Mouse (Mus musculus) liver, embryonic 14.5 days (tissue): ENCODE results near the gene Akap5. TPM values are rescaled to one million over a fixed set of nuclear protein-coding genes. Genes with fewer than 3 reads are reported as not detected.
A peak's percentile ranks its signal among the peaks of the same experiment; 100 is the strongest.

Source experiments
- ATAC-seq: fragments of 200-750 bp; cut with Nextera tagmentation; 2 replicates; pipeline ENCODE4 v1.8.0; 2017; ENCODE audit warnings: moderate number of reproducible peaks, mild to moderate bottlenecking, moderate library complexity; ENCODE audit not compliant: insufficient read depth
- DNase-seq, 3 experiments: peaks; one replicate each; pipeline ENCODE4 v3.0.0-alpha.2; 2012 to 2013; ENCODE audit warnings: low read depth in 3 of 3, low spot score in 3 of 3
- H3K27ac ChIP-seq: fragments of 300-500 bp; sonication (generic); 2 replicates; pipeline ENCODE4 v1.5.1; 2014; ENCODE audit warnings: moderate library complexity, mild to moderate bottlenecking, control low read depth, inconsistent platforms
- H3K27me3 ChIP-seq: fragments of 300-500 bp; sonication (generic); 2 replicates; pipeline ENCODE4 v1.6.1; 2014; ENCODE audit warnings: mild to moderate bottlenecking, low read length, moderate library complexity; ENCODE audit not compliant: control insufficient read depth, insufficient read depth
- H3K36me3 ChIP-seq: fragments of 300-500 bp; sonication (generic); replicated peaks from 2 replicates; pipeline ENCODE4 v1.6.1; 2014; ENCODE audit warnings: low read depth; ENCODE audit not compliant: control insufficient read depth, insufficient read depth
- H3K4me1 ChIP-seq, 2 experiments: fragments of 200-500 bp in 1 of 2; fragments of 300-500 bp in 1 of 2; sonication (generic) in 1 of 2; replicated peaks; 2 replicates each; pipeline ENCODE4 v1.6.1; 2012 to 2014; ENCODE audit warnings: antibody characterized with exemption in 1 of 2, inconsistent platforms in 1 of 2, low read length in 1 of 2; ENCODE audit not compliant: control insufficient read depth in 2 of 2, insufficient read depth in 2 of 2
- H3K4me2 ChIP-seq: fragments of 300-500 bp; sonication (generic); 2 replicates; pipeline ENCODE4 v1.6.1; 2014; ENCODE audit warnings: low read depth, mild to moderate bottlenecking, control low read depth, moderate library complexity
- H3K4me3 ChIP-seq, 2 experiments: fragments of 200-500 bp in 1 of 2; fragments of 300-500 bp in 1 of 2; sonication (generic) in 1 of 2; 2 replicates each; pipeline ENCODE4 v1.5.1; 2012 to 2014; ENCODE audit warnings: low read depth in 2 of 2, low read length in 2 of 2, mild to moderate bottlenecking in 2 of 2, control low read depth in 1 of 2, inconsistent platforms in 1 of 2, moderate library complexity in 1 of 2; ENCODE audit not compliant: insufficient read depth in 1 of 2
- H3K9ac ChIP-seq: fragments of 300-500 bp; sonication (generic); replicated peaks from 2 replicates; pipeline ENCODE4 v1.6.1; 2014; ENCODE audit warnings: mild to moderate bottlenecking, control low read depth, moderate library complexity
- H3K9me3 ChIP-seq: fragments of 300-500 bp; sonication (generic); 2 replicates; pipeline ENCODE4 v1.6.1; 2016; ENCODE audit warnings: low read length, mixed read lengths; ENCODE audit not compliant: control insufficient read depth
- CTCF ChIP-seq: IDR thresholded peaks from 2 replicates; pipeline ENCODE4 v1.5.1; 2016; ENCODE audit warnings: antibody characterized with exemption, low read depth, control low read depth
- EP300 ChIP-seq: IDR thresholded peaks from 2 replicates; pipeline ENCODE4 v1.6.1; 2016; ENCODE audit warnings: antibody characterized with exemption, low read depth
- WGBS: fragments of 180-500 bp; shearing (Covaris S2); extraction: QIAGEN DNeasy Blood & Tissue Kit; methylation state at CpG from one replicate; pipeline ENCODE4 v1.1.7; 2014; ENCODE audit not compliant: insufficient replicate concordance; 5-methylcytosine and 5-hydroxymethylcytosine counted together
- polyA plus RNA-seq, 2 experiments: library from polyadenylated mRNA; depleted of rRNA in 1 of 2; stranded (reverse) in 1 of 2; unstranded in 1 of 2; fragments of >200 nt; fragmentation: Nextera tagmentation in 1 of 2; extraction: Ambion mirVana in 1 of 2; gene quantifications; 2 replicates each; pipeline versions ENCODE4 v1.2.1 to v1.2.3; 2012 to 2014

Gene Akap5
- polyA plus RNA-seq, 2 experiments: 0.14 to 0.32 TPM

- no peak overlapping the region for H3K4me2 ChIP-seq
- no peak for ATAC-seq
- no peaks in the 10 kb centered on the region for H3K9me3 ChIP-seq
- H3K4me3 ChIP-seq: no peak overlapping the region
- no peaks in the 10 kb centered on the region for H3K27me3 ChIP-seq
- no peaks in the 10 kb centered on the region for H3K4me1 ChIP-seq
- H3K9ac ChIP-seq: no peak overlapping the region
- DNase-seq: peak; percentile 44 to 46 (median 45)
- no peaks in the 10 kb centered on the region for H3K36me3 ChIP-seq
- 5% methylated on average over 4 of the region's 4 CpGs for WGBS
- TF ChIP-seq EP300 (no peak), CTCF (peak; percentile 72)
- no peak overlapping the region for H3K27ac ChIP-seq
Measured at GRCm38 (mm10) chr12:76341080-76341479, 16.4 kb downstream of the Akap5 start.

- no peaks in the 10 kb centered on the region for H3K27me3 ChIP-seq
- 68% methylated on average over 5 of the region's 6 CpGs for WGBS
- no peak for DNase-seq
- H3K4me1 ChIP-seq: no peaks in the 10 kb centered on the region
- H3K9me3 ChIP-seq: no peaks in the 10 kb centered on the region
- no peak overlapping the region for H3K9ac ChIP-seq
- no peak for ATAC-seq
- H3K36me3 ChIP-seq: no peaks in the 10 kb centered on the region; the same call in 1 of the 2 replicates
- no peak overlapping the region for H3K27ac ChIP-seq
- H3K4me2 ChIP-seq: no peak overlapping the region
- TF ChIP-seq EP300 (no peak), CTCF (peak; percentile 53)
- H3K4me3 ChIP-seq: no peak overlapping the region
Measured at GRCm38 (mm10) chr12:76345759-76346455, 21.2 kb downstream of the Akap5 start.

- ATAC-seq: no peak
- Histone ChIP-seq H3K36me3 (no peaks in the 10 kb centered on the region; the same call in 1 of the 2 replicates), H3K4me3 (no peak overlapping the region), H3K27me3 (no peaks in the 10 kb centered on the region), H3K9ac (no peak overlapping the region), H3K4me1 (no peaks in the 10 kb centered on the region), H3K9me3 (no peaks in the 10 kb centered on the region), H3K4me2 (no peak overlapping the region), H3K27ac (no peak overlapping the region)
- TF ChIP-seq EP300 (no peak), CTCF (no peak)
- 79% methylated on average over 8 of the region's 8 CpGs for WGBS
- DNase-seq: no peak
Measured at GRCm38 (mm10) chr12:76349680-76350220, 25.1 kb downstream of the Akap5 start.

GRCm38 (mm10) chr12:76360868-76361267, 36.2 kb downstream of the Akap5 start:
- H3K9ac ChIP-seq: no peak overlapping the region
- no peak for TF ChIP-seq CTCF
- no peak for TF ChIP-seq EP300
- WGBS: 52% methylated on average over 1 of the region's 1 CpGs
- no peaks in the 10 kb centered on the region for H3K36me3 ChIP-seq
- DNase-seq (no peak), ATAC-seq (no peak)
- no peak overlapping the region for H3K4me3 ChIP-seq
- H3K4me2 ChIP-seq: no peak overlapping the region; the same call in 1 of the 2 replicates
- no peak overlapping the region for H3K27ac ChIP-seq
- H3K27me3 ChIP-seq: no peaks in the 10 kb centered on the region
- H3K4me1 ChIP-seq: peaks cover 25% of the 10 kb centered on the region in 2 experiments
- H3K9me3 ChIP-seq: no peaks in the 10 kb centered on the region
